In the genomic region with DNA sequence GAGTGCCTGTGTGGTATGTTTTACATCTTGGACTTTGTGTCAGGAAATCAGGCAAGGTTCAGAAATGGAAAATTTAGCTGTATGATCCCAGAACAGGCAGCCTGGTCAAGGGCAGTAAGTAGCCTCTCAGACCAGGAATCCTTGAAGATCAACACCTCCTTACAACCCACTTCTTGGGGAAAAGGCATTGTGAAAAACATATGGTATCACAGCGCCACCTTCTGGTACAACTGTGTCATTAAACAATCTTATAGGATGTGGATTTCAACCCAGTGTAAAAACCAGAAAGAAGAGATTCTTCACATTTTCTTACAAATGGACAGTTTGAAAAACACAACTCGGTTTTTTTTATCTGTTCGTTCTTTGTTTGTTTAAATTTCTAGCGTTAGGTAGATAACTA, we compare ENCODE assay signal across 8 mouse cellular contexts.
DNase-seq lines count a peak whose midpoint lies in the region; ATAC-seq and TF ChIP-seq lines count a peak whose summit lies in the region.
"Had no signal": no experiment of that assay in that cellular context is flagged by ENCODE, and none has a peak within 500 bp of the region (broad histone marks: within the 10 kb centered on the region; RNA-seq: fewer than 3 reads in every experiment).

No protein-coding gene starts in this region.

- no peak for ATAC-seq in intestine, postnatal 0 days
- no peak for ATAC-seq in intestine, embryonic 15.5 days
- ATAC-seq in lung, embryonic 14.5 days (ENCODE audit: insufficient read depth), result no peak
- no peak for ATAC-seq in erythroblast, adult 5-6 weeks (replicated peaks; ENCODE audit: low FRiP score, poor library complexity, severe bottlenecking)

- H3K36me3 ChIP-seq in intestine, postnatal 0 days (ENCODE audit: control insufficient read depth, insufficient read depth), result no peaks in the 10 kb centered on the region
- no peaks in the 10 kb centered on the region for H3K36me3 ChIP-seq in intestine, embryonic 15.5 days
- no peaks in the 10 kb centered on the region for H3K36me3 ChIP-seq in embryonic facial prominence, embryonic 10.5 days (replicated peaks)
- H3K36me3 ChIP-seq in lung, embryonic 14.5 days (ENCODE audit: insufficient read depth), result no peaks in the 10 kb centered on the region
- H3K36me3 ChIP-seq: embryonic facial prominence, embryonic 15.5 days had no signal

- no peak overlapping the region for H3K4me3 ChIP-seq in intestine, postnatal 0 days (ENCODE audit: low read depth, low read length)
- no peak overlapping the region for H3K4me3 ChIP-seq in intestine, embryonic 15.5 days (replicated peaks)
- no peak overlapping the region for H3K4me3 ChIP-seq in embryonic facial prominence, embryonic 10.5 days
- H3K4me3 ChIP-seq in lung, embryonic 14.5 days (ENCODE audit: low read depth, low read length), result no peak overlapping the region
- H3K4me3 ChIP-seq: embryonic facial prominence, embryonic 15.5 days had no signal

- no peak overlapping the region for H3K4me2 ChIP-seq in intestine, postnatal 0 days (replicated peaks; ENCODE audit: low read depth)
- H3K4me2 ChIP-seq in intestine, embryonic 15.5 days (replicated peaks), result no peak overlapping the region
- H3K4me2 ChIP-seq in lung, embryonic 14.5 days, result no peak overlapping the region
- H3K4me2 ChIP-seq: embryonic facial prominence, embryonic 15.5 days had no signal

- peak; percentile 56 for DNase-seq in 416B (ENCODE audit: low read depth)
- peak; percentile 69 for DNase-seq in ES-CJ7 (ENCODE audit: low read depth, low spot score)
- peak; percentile 46 for DNase-seq in embryonic facial prominence, embryonic 10.5 days (ENCODE audit: low spot score)
- peak; percentile 86 for DNase-seq in lung, embryonic 14.5 days

- peak; percentile 85 for TF ChIP-seq CTCF in intestine, postnatal 0 days (IDR thresholded peaks at IDR 0.05; ENCODE audit: low read depth)
- TF ChIP-seq CTCF in lung, embryonic 14.5 days (IDR thresholded peaks at IDR 0.05; ENCODE audit: low read depth), result peak; percentile 82

- H3K27me3 ChIP-seq in intestine, postnatal 0 days (replicated peaks; ENCODE audit: control insufficient read depth, insufficient read depth, low read length), result no peaks in the 10 kb centered on the region
- no peaks in the 10 kb centered on the region for H3K27me3 ChIP-seq in intestine, embryonic 15.5 days (replicated peaks)
- H3K27me3 ChIP-seq in embryonic facial prominence, embryonic 10.5 days (replicated peaks; ENCODE audit: low read depth, poor library complexity, severe bottlenecking), result no peaks in the 10 kb centered on the region
- H3K27me3 ChIP-seq in lung, embryonic 14.5 days (ENCODE audit: insufficient read depth, low read length), result no peaks in the 10 kb centered on the region
- H3K27me3 ChIP-seq: embryonic facial prominence, embryonic 15.5 days had no signal

- H3K9ac ChIP-seq in intestine, postnatal 0 days (ENCODE audit: low read depth, low read length), result no peak overlapping the region
- H3K9ac ChIP-seq in intestine, embryonic 15.5 days, result no peak overlapping the region
- no peak overlapping the region for H3K9ac ChIP-seq in lung, embryonic 14.5 days
- H3K9ac ChIP-seq: embryonic facial prominence, embryonic 15.5 days had no signal

- H3K4me1 ChIP-seq in intestine, postnatal 0 days (replicated peaks; ENCODE audit: control insufficient read depth, insufficient read depth, low read length), result no peaks in the 10 kb centered on the region; the same call in 1 of the 2 replicates
- 0 out of 2 replicates have a peak, but pooled peaks cover 3% of the 10 kb centered on the region for H3K4me1 ChIP-seq in intestine, embryonic 15.5 days (replicated peaks)
- peaks cover 37% of the 10 kb centered on the region for H3K4me1 ChIP-seq in embryonic facial prominence, embryonic 10.5 days
- H3K4me1 ChIP-seq in lung, embryonic 14.5 days (ENCODE audit: insufficient read depth), result peaks cover 11% of the 10 kb centered on the region; the same call in 1 of the 2 replicates

- 9% methylated on average over 4 of the region's 4 CpGs for WGBS in intestine, postnatal 0 days
- 9% methylated on average over 4 of the region's 4 CpGs for WGBS in intestine, embryonic 15.5 days
- 8% methylated on average over 4 of the region's 4 CpGs for WGBS in embryonic facial prominence, embryonic 10.5 days
- WGBS in lung, embryonic 14.5 days, result 6% methylated on average over 4 of the region's 4 CpGs

- H3K9me3 ChIP-seq in intestine, postnatal 0 days (ENCODE audit: control insufficient read depth), result no peaks in the 10 kb centered on the region
- H3K9me3 ChIP-seq in intestine, embryonic 15.5 days, result no peaks in the 10 kb centered on the region
- no peaks in the 10 kb centered on the region for H3K9me3 ChIP-seq in embryonic facial prominence, embryonic 10.5 days
- no peaks in the 10 kb centered on the region for H3K9me3 ChIP-seq in lung, embryonic 14.5 days (ENCODE audit: low read depth, low read length)
- H3K9me3 ChIP-seq: embryonic facial prominence, embryonic 15.5 days had no signal

- no peak overlapping the region for H3K27ac ChIP-seq in intestine, postnatal 0 days (ENCODE audit: low read depth, low read length)
- no peak overlapping the region for H3K27ac ChIP-seq in intestine, embryonic 15.5 days
- H3K27ac ChIP-seq in embryonic facial prominence, embryonic 10.5 days (replicated peaks), result no peak overlapping the region
- H3K27ac ChIP-seq in lung, embryonic 14.5 days (ENCODE audit: low read depth), result no peak overlapping the region
- H3K27ac ChIP-seq: embryonic facial prominence, embryonic 15.5 days had no signal
